Mouse (Mus musculus): ENCODE results near the gene Pnpo. TPM values are rescaled to one million over a fixed set of nuclear protein-coding genes. Genes with fewer than 3 reads are reported as not detected.

Pnpo gene
- polyA plus RNA-seq, 1 experiment from 2014 or later: 22.3 TPM

DNA sequence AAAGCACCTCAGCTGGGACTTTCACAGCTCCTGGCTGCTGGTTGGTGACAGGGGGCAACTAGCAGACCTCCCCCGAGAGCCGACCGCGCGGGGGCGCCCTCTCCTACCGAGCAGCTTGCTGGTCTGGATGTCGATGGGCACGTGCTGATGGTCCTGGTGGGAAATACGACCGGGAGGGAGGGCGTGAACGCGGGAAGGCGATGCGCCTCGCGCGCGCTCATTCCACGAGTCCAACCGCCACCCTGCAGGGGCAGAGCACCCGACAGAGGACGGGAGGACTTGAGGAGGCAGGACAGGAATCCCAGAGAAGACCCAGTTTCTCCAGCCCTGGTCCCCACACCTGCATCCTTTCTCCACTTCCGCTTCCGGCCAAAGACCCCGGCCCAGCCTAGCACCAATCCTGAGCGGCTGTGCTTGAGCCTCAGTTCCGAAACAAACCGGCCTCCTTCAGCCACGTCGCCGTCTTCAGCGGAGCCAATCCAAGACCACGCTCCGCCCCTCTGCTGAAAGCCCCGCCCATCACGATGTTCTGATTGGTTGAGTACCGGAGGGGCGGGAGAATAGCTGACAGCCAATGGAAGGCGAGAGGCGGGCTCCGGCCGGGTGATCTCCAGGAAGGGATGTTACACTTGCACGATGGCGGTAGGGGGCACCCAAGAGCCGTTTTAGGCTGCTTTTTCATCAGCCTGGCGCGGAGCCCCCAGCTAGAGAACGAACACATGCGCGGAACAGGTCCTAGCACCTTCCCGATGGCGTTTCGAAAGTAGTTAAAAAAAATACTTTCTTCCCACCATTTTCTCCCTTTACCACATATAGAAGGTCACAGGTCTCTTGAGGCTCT, 27.5 kb downstream of the Pnpo start, which contains the start of gene Cdk5rap3:
Cdk5rap3 (minus strand) TSS at position 453 of the 841 bp plus-strand sequence.
- Histone ChIP-seq H3K27me3 (peaks cover 2% of the 10 kb centered on the region; the same call in 1 of the 2 replicates), H3K36me3 (peaks cover 22% of the 10 kb centered on the region), H3K9me3 (no peaks in the 10 kb centered on the region), H3K4me2 (peak within 1 kb of the TSS; percentile 83), H3K27ac (replicated peaks) (peak within 1 kb of the TSS; percentile 79), H3K9ac (peak within 1 kb of the TSS; percentile 81), H3K4me1 (replicated peaks) (peaks cover 14% of the 10 kb centered on the region), H3K4me3 (peak within 1 kb of the TSS; percentile 83)
- under 1% methylated on average over 55 of the region's 55 CpGs for WGBS
- ATAC-seq (ENCODE audit: low read depth): peak; percentile 98

DNA sequence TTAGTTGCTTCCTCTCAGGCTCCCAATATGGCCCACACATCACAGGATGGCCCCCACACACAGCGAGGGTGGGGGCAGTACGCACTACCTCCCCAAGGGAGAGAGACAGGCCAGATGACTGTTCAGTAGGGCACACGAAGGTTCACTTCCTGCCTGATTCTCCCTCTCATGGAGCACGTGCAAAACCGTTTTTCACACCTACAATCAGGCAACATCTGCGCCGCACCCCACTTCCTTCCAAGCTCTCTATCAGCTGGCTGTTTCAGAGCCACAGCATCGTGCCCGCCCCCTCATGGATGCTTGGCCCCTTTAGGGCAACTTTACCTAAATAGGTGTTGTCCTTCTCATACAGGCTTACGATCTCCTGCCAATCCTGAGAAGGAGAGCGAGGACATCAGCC, 31.1 kb downstream of the Pnpo start:
- H3K36me3 ChIP-seq: peaks cover 41% of the 10 kb centered on the region
- 87% methylated on average over 11 of the region's 11 CpGs for WGBS
- no peak overlapping the region for H3K27ac ChIP-seq (replicated peaks)
- H3K4me3 ChIP-seq: no peak overlapping the region
- ATAC-seq (ENCODE audit: low read depth): no peak
- H3K27me3 ChIP-seq: no peaks in the 10 kb centered on the region
- no peaks in the 10 kb centered on the region for H3K9me3 ChIP-seq
- H3K9ac ChIP-seq: no peak overlapping the region
- peaks cover 33% of the 10 kb centered on the region for H3K4me1 ChIP-seq (replicated peaks)
- H3K4me2 ChIP-seq: no peak overlapping the region

DNA sequence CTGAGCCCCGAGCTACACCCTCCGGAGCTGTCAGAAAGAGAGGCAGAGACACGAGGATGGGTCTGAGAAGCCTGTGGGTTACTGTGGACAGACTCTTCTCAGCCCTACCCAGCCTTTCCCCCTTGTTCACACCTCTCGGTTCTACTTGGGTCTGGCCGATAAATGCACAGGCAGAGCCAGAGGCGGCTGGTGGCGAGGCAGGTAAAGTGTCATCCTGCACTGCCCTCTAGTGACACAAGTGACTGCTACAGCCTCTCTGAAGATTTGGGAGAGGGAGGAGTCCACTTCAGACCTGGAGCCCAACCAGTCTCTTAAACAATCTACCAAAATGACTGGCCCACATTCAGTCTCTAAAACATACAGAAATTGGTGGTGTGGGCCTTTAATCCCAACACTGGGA, 33.8 kb downstream of the Pnpo start:
- peak; percentile 67 for ATAC-seq (ENCODE audit: low read depth)
- Histone ChIP-seq H3K4me1 (replicated peaks) (peaks cover 51% of the 10 kb centered on the region), H3K9ac (0 out of 2 replicates have a peak overlapping the region, but pooled peaks have one; percentile 49), H3K27me3 (no peaks in the 10 kb centered on the region), H3K27ac (replicated peaks) (no peak overlapping the region), H3K4me3 (no peak overlapping the region), H3K9me3 (no peaks in the 10 kb centered on the region), H3K36me3 (peaks cover 46% of the 10 kb centered on the region), H3K4me2 (no peak overlapping the region)
- 27% methylated on average over 7 of the region's 7 CpGs for WGBS

DNA sequence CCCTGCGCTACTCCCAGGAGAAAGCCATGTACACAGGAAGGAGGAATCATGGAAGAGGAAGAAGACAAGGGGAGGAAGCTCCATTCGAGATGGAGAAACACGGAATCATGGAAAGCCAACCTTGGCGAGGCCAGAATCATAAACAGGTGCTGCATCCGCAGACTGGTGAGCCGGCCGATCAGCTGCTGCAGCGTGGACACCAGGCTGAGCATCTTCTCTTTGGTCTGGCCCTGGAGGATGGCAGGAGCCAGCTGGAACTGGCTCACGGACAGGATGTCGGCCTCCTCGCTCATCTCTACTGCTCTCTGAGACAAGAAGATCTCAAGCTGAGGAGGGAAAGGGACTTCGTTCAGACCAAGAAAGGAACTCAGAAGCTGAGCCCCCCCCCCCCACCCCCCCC, 35.2 kb downstream of the Pnpo start:
- Histone ChIP-seq H3K27ac (replicated peaks) (0 out of 2 replicates have a peak overlapping the region, but pooled peaks have one; percentile 75), H3K4me2 (no peak overlapping the region), H3K4me3 (no peak overlapping the region), H3K27me3 (no peaks in the 10 kb centered on the region), H3K36me3 (peaks cover 46% of the 10 kb centered on the region), H3K4me1 (replicated peaks) (peaks cover 53% of the 10 kb centered on the region), H3K9me3 (no peaks in the 10 kb centered on the region), H3K9ac (peak overlapping the region; percentile 22; the same call in 1 of the 2 replicates)
- WGBS: 91% methylated on average over 12 of the region's 12 CpGs
- no peak for ATAC-seq (ENCODE audit: low read depth)

DNA sequence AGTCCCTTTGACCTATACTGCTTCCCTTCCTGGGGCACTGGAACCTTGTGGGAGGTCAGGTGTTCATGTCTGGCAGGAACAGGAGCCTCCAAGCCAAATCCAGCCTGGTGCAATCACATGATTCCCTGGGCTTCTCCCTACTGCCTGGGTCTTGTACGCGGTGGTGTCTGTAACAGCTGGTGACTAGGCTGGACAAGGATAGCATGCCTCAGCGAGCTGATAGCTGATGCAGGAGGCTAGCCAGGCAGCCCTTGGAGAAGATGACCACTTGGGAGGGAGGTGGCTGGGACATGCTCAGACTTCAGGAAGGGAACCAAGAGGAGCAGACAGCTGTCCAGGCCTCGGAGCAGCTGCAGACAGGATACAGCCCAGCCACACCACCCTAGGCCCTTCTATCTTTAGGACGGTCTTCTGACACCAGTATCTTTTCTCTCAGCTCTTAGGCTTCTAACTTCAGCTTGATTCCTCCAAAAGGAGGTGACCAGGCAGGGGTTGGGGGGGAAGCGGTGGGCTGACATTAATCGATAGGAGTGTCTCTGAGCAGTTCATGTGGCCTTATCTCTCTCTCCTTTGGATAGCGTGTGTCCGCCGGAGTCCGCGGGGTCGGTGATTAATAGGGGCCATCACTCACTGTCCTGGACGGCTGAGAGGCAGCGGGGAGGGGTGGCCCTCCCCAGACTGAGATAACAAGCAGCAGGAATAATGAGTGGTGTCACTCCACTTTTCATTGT, 37.2 kb downstream of the Pnpo start:
- Histone ChIP-seq H3K36me3 (peaks cover 28% of the 10 kb centered on the region), H3K4me3 (no peak overlapping the region), H3K27me3 (no peaks in the 10 kb centered on the region), H3K4me1 (replicated peaks) (peaks cover 73% of the 10 kb centered on the region), H3K9me3 (no peaks in the 10 kb centered on the region), H3K9ac (peak overlapping the region; percentile 53), H3K4me2 (no peak overlapping the region), H3K27ac (replicated peaks) (peak overlapping the region; percentile 75)
- WGBS: 11% methylated on average over 15 of the region's 15 CpGs
- ATAC-seq (ENCODE audit: low read depth): no peak

DNA sequence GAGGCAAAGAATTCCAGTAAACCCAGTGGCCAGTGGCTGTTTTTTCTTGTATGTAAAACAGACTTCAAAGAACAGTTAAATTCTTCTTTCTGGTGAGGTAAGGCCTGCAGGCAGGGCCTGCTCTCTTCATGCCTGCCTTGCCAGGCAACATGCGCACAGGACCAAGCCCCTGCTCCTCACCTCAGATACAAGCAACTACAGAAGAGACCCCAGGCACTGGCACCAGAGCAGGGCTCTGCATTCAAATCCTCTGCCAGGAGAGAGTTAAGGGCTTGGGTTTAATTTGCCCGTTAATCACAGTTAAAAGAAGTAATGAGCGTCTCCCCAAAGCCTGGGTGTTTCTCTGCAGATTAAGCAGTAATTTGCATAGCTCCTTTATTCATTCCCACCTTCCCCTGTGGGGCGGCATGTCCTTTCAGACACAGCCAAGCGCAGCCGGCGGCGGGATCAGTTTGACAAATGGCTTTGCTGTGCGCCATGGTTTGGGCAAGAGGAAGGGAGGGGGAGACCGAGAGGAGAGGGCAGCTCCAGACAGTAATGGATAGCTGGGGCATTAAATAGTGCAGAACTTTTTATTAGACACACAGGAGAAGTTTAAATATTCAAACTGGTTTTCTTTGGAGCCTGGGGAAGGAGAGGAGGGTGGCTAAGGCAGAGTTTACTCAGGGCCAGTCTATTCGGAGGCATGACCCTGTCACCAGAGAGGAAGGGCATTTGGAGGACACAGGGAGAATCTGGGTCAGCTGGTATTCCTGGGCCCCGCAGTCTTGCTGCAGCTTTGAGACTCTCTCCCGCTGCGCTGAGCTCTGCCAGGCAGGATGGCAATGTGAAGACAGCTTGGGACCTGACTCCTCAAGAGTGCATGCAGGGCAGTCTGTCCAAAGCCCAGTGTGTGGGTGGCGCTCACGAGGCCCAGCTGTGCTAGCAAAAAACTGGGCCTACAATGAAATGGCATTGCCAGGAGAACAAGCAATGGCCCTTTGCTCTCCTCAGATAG, 40.8 kb downstream of the Pnpo start:
- 3% methylated on average over 16 of the region's 16 CpGs for WGBS
- no peak overlapping the region for H3K4me3 ChIP-seq
- H3K36me3 ChIP-seq: peaks cover 7% of the 10 kb centered on the region
- H3K9ac ChIP-seq: peak overlapping the region; percentile 23; the same call in 1 of the 2 replicates
- H3K9me3 ChIP-seq: no peaks in the 10 kb centered on the region
- H3K4me1 ChIP-seq (replicated peaks): peaks cover 91% of the 10 kb centered on the region
- no peak overlapping the region; the same call in 1 of the 2 replicates for H3K4me2 ChIP-seq
- H3K27ac ChIP-seq (replicated peaks): peak overlapping the region; percentile 89
- no peaks in the 10 kb centered on the region for H3K27me3 ChIP-seq
- peak; percentile 70 for ATAC-seq (ENCODE audit: low read depth)

DNA sequence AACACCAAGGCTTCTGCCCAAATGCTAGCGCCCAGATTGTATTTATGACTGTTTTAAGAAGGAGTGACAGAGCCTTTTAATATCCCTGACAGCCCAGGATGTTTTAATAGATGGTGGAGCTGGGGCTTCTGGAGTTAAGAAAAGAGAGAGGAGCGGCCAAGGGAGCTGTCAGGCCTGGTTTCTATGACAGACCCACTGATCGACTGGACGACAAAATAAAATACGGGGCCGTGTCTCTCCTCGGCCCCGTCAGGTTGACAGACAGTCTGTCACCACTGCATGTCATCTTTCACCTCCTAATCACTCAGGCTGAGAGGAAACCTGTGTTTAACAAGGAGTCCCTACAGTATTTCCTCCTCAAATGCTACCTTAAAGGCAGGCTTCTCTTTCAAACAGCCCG, 42.5 kb downstream of the Pnpo start:
- ATAC-seq (ENCODE audit: low read depth): no peak
- WGBS: 26% methylated on average over 9 of the region's 9 CpGs
- H3K36me3 ChIP-seq: no peaks in the 10 kb centered on the region
- H3K27me3 ChIP-seq: no peaks in the 10 kb centered on the region
- no peaks in the 10 kb centered on the region for H3K9me3 ChIP-seq
- peak overlapping the region; percentile 89 for H3K27ac ChIP-seq (replicated peaks)
- H3K4me3 ChIP-seq: no peak overlapping the region
- peaks cover 91% of the 10 kb centered on the region for H3K4me1 ChIP-seq (replicated peaks)
- H3K9ac ChIP-seq: peak overlapping the region; percentile 49
- no peak overlapping the region for H3K4me2 ChIP-seq

DNA sequence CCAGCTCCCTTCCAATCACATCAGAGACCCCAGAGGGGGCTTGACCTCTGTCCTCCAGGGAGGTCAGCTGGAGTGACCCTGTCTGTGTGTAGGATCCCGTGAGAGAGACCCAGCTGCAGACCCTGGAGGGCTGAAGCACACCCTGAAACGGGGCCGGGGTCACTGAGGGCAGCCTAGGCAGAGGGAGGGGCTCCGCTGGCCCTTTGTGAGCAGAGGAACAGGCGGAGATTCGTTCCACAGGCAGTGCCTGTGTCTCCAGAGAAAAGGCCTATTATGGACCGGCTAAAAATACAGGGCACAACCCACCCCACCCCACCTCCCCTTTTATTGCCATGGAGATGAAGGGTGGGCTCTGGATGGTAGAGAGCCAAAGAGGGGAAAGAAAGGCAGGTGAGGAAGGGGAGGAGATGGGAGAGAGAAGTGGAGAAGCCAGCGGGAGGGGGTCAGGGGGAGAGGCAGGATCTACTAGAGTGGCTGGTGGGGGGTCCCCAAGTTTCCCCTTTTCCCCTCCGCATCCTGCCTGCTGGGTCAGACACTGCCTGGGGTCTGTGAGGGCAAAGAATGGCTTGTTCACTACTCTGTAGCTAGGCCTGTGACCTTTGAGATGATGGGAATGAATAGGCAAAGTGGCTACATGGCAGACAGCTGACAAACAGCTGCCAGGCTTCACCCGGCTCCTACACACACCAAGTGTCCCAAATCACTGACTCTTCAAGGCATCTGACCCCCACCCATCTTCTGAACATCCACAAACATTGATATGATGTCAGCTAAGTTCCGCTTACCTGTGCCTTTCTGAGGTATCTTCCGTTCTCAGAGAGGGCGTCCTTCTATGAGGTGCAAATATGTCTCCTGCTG, 44.1 kb downstream of the Pnpo start:
- Histone ChIP-seq H3K9me3 (no peaks in the 10 kb centered on the region), H3K27me3 (no peaks in the 10 kb centered on the region), H3K4me1 (replicated peaks) (peaks cover 78% of the 10 kb centered on the region), H3K36me3 (no peaks in the 10 kb centered on the region), H3K27ac (replicated peaks) (peak overlapping the region; percentile 86), H3K9ac (peak overlapping the region; percentile 31; the same call in 1 of the 2 replicates), H3K4me2 (peak overlapping the region; percentile 25), H3K4me3 (no peak overlapping the region)
- WGBS: 19% methylated on average over 13 of the region's 13 CpGs
- peak; percentile 50; the same call in 1 of the 2 replicates for ATAC-seq (ENCODE audit: low read depth)

DNA sequence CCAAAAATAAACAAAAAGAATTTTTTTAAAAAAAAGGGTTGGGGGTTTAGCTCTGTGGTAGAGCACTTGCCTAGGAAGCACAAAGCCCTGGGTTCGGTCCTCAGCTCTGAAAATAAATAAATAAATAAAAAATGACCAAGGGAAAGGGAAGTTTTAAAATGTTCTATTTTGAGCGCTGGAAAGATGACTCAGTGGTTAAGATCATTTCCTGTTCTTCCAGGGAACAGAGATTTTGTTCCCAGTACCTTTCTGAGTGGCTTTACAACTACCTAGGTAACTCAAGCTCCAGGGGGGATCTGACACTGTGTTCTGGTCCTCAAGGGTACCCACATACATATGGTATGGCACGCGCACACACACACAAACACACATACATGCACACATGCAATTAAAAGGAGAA, 47.9 kb downstream of the Pnpo start:
- Histone ChIP-seq H3K4me1 (replicated peaks) (peaks cover 71% of the 10 kb centered on the region), H3K36me3 (no peaks in the 10 kb centered on the region), H3K9ac (no peak overlapping the region), H3K4me3 (no peak overlapping the region), H3K4me2 (no peak overlapping the region), H3K27ac (replicated peaks) (no peak overlapping the region; the same call in 1 of the 2 replicates), H3K27me3 (no peaks in the 10 kb centered on the region), H3K9me3 (no peaks in the 10 kb centered on the region)
- WGBS: 87% methylated on average over 4 of the region's 4 CpGs
- no peak for ATAC-seq (ENCODE audit: low read depth)

DNA sequence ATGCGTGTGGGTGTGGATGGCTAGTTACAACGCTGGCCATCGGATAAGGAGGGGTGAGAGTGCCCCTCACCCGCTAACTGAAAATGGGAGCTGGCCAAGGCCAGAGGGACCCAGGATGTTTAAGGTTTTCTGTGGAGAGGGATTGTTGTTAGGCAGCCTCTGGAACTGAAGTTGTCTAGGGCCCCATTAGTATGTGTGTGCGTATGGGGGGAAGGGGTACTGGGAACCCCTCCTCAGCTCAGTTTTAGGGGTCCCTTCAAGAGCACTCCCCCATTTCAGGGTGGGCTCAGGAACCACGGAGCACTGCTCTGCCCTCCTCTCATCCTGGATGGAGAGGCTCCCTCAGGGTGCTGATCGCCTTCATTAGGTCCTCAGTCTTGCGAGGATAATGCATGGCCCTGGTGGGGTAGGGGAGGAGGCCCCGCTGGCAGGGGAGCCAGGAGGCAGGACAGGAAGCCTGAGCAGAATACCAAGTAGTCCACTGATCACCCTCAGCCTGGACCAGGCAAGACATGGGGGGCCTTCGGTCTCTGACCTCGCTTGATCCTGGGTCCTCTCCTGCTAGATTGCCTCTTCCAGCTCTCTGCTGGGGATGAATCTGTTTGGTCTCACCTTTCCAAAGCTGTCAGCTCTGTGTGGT, 50.5 kb downstream of the Pnpo start:
- Histone ChIP-seq H3K9ac (peak overlapping the region; percentile 34), H3K4me2 (no peak overlapping the region), H3K4me3 (no peak overlapping the region), H3K4me1 (replicated peaks) (peaks cover 51% of the 10 kb centered on the region), H3K36me3 (no peaks in the 10 kb centered on the region), H3K27ac (replicated peaks) (peak overlapping the region; percentile 76), H3K9me3 (no peaks in the 10 kb centered on the region), H3K27me3 (no peaks in the 10 kb centered on the region)
- ATAC-seq (ENCODE audit: low read depth): peak; percentile 70
- WGBS: 35% methylated on average over 11 of the region's 11 CpGs
